Mouse (Mus musculus) small intestine, adult 2 months (tissue): ENCODE measurements around the gene Denr. TPM values are rescaled to one million over a fixed set of nuclear protein-coding genes. Genes with fewer than 3 reads are reported as not detected.

ENCODE experiments used
- H3K27ac ChIP-seq: fragments of 200-500 bp; 2 replicates; pipeline ENCODE4 v1.5.1; 2012; ENCODE audit warnings: low read depth, low read length, control low read depth, inconsistent platforms; ENCODE audit not compliant: insufficient read depth
- H3K27me3 ChIP-seq: fragments of 200-500 bp; 2 replicates; pipeline ENCODE4 v1.6.1; 2012; ENCODE audit warnings: mild to moderate bottlenecking, moderate library complexity, low read length, inconsistent platforms; ENCODE audit not compliant: control insufficient read depth, insufficient read depth
- H3K36me3 ChIP-seq: fragments of 200-500 bp; 2 replicates; pipeline ENCODE4 v1.6.1; 2012; ENCODE audit warnings: mild to moderate bottlenecking, low read length, control low read depth, inconsistent platforms; ENCODE audit not compliant: control insufficient read depth, insufficient read depth
- H3K4me1 ChIP-seq: fragments of 200-500 bp; 2 replicates; pipeline ENCODE4 v1.6.1; 2012; ENCODE audit warnings: low read length, inconsistent platforms, mixed read lengths; ENCODE audit not compliant: control insufficient read depth, insufficient read depth, insufficient read length
- H3K4me3 ChIP-seq: fragments of 200-500 bp; 2 replicates; pipeline ENCODE4 v1.5.1; 2012; ENCODE audit warnings: low read depth, mild to moderate bottlenecking, control low read depth, inconsistent platforms, low read length, moderate library complexity
- CTCF ChIP-seq: fragments of 200-500 bp; IDR thresholded peaks from 2 replicates; pipeline ENCODE4 v1.5.1; 2012; ENCODE audit warnings: low read depth, mild to moderate bottlenecking, control low read depth, inconsistent platforms, low read length, moderate library complexity, mixed read lengths; ENCODE audit not compliant: insufficient replicate concordance, insufficient read length; ENCODE audit errors: extremely low read depth
- POLR2A ChIP-seq: fragments of 200-500 bp; IDR thresholded peaks from 2 replicates; pipeline ENCODE4 v1.6.1; 2012; ENCODE audit warnings: low read depth, mild to moderate bottlenecking, control low read depth, inconsistent platforms, low read length, moderate library complexity
- whole genome bisulfite sequencing: fragments of 180-500 bp; shearing (Covaris S2); methylation state at CpG from one replicate; pipeline ENCODE4 v1.1.7; 2018; 5-methylcytosine and 5-hydroxymethylcytosine counted together
- polyA plus RNA-seq: library from polyadenylated mRNA; depleted of rRNA; stranded (reverse); fragments of >200 nt; gene quantifications from 2 replicates; pipeline ENCODE4 v1.2.3, GENCODE M21; 2012; rRNA removed

Gene Denr
- polyA plus RNA-seq = 1.4 and 2.4 TPM in 2 replicates

DNA sequence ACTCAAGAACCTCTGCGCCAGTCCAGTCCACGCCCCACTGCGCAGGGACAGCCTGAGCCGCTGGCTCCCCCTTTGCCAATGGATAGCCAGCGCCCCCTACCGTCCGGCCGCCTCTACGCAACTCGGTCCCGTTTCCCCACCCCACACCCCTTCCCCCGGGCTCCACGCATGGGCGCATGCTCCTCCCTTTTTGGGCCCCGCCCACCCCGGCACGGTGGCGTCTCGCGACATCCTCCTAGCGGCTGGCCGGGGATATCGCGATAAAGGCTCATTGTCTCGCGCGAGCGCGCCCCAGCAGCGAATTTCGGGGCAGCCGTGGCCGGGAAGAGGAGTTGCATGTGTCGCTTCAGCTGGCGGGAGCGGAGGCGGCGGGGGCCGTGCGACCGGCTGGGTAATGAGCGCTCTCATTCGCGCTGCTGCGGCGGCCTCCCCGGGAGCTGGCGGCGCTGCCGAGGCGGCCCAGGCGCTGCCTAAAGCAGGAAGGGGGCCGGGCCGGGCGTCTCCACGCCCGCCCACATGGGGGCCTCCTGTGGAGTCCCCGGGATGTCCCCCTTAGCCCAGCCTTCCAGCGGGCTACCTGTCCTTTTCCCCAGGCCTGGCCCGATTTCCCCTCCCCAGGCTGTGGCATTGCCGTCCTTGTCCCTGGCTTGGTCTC is at the start of gene Denr:
Gene Denr, plus strand, starts transcription at position 200 of the 655 bp plus-strand sequence.
- peak; percentile 94 for TF ChIP-seq CTCF
- TF ChIP-seq POLR2A = peak; percentile 83
- peaks cover 8% of the 10 kb centered on the region; the same call in 1 of the 2 replicates for H3K36me3 ChIP-seq
- H3K27me3 ChIP-seq = no peaks in the 10 kb centered on the region
- under 1% methylated on average over 61 of the region's 61 CpGs for WGBS
- H3K27ac ChIP-seq = peak within 1 kb of the TSS; percentile 48; the same call in 1 of the 2 replicates
- H3K4me1 ChIP-seq = peaks cover 10% of the 10 kb centered on the region; the same call in 1 of the 2 replicates
- peak within 1 kb of the TSS; percentile 96 for H3K4me3 ChIP-seq

DNA sequence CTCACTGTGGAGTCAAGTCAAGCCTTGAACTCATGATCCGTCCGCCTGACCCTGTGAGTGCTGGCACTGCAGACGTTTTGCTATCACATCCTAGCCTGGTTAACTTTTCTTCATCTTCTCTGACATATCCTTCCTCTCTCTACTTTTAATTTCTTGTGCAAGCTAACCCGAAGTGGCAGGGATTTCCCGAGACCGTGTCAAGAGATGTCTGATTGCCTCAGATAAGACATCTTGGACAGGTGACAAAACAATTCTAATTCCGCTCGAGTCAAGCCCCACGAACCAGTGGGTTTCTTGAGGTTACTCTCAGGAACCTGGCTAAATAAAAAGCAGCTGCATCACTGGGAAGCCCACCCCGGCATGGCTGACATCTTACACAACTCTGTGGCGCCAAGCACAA is 48.2 kb upstream of the Denr start:
- Histone ChIP-seq H3K36me3 (no peaks in the 10 kb centered on the region), H3K27me3 (no peaks in the 10 kb centered on the region), H3K27ac (no peak overlapping the region), H3K4me1 (peaks cover 3% of the 10 kb centered on the region; the same call in 1 of the 2 replicates), H3K4me3 (no peak overlapping the region)
- WGBS = 61% methylated on average over 11 of the region's 11 CpGs
- no peak for TF ChIP-seq CTCF
- no peak for TF ChIP-seq POLR2A

DNA sequence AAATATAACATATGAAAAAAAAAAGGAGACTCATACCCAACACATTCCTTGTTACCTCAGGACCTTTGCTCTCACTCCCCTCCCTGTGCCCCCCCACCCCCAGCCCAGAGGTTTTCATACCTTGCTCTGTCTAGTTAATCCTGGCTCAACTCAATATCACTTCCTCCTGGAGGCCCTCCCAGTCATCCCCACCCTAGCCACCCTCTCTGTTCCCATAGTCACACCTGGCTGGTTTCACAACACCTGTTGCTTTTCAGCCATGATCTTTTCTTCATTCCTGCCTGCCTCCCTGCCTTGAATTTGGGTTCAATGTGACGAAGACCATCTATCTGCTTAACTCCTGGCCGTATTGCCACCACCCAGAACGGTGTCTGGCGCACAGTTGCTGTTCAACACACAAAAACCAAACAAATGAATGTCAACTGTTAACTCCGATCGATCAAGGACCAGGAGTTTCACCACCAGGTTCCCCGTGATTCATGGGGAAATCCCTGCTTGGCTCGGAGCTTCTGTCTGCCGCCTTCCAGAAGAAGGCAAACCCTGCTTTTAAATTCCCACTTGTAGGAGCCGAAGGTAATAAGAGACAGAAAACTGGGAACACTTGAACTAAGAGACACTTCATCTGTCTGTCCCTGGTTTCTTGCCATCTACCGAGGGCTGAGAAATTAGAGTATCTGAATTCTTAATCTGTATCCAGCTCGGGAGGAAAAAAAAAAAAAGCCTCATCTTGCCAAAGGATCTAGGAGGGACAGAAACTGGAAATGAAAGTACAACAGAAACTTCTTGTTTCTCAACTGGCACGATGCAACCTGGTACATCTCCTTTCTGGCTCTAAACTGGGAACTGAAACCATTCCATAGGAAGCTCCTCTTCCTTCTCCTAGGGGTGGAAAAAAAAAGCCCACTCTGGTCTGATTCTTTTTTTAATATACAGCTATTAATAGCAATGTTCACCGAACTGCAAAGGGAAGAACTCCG is 44.3 kb upstream of the Denr start:
- peaks cover 3% of the 10 kb centered on the region; the same call in 1 of the 2 replicates for H3K4me1 ChIP-seq
- peak overlapping the region; percentile 35 for H3K4me3 ChIP-seq
- peak overlapping the region; percentile 82 for H3K27ac ChIP-seq
- TF ChIP-seq CTCF = no peak
- TF ChIP-seq POLR2A = no peak
- H3K36me3 ChIP-seq = no peaks in the 10 kb centered on the region
- WGBS = 17% methylated on average over 15 of the region's 15 CpGs
- no peaks in the 10 kb centered on the region for H3K27me3 ChIP-seq

DNA sequence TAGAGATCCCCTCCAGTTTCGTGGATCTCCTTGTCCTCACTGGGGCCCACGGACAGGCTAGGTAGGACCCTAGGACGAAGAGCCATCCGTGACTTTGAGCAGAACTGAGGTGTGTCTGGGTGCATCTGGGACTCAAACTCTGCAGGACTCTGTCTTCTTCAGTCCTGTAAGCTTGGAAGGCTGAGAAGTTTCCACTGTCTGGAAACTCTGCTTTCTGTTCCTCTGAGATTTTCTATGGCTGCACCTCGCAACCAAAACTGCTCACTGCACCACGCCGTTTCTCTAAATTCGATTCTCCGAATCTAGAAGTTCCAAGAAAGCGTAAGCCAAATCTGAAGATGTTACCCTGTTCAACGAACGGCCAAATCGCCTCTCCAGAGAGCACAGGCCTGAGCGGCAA is 43.0 kb upstream of the Denr start:
- WGBS = 92% methylated on average over 14 of the region's 14 CpGs
- no peaks in the 10 kb centered on the region for H3K27me3 ChIP-seq
- no peak overlapping the region for H3K4me3 ChIP-seq
- H3K27ac ChIP-seq = no peak overlapping the region
- peaks cover 3% of the 10 kb centered on the region; the same call in 1 of the 2 replicates for H3K4me1 ChIP-seq
- no peaks in the 10 kb centered on the region for H3K36me3 ChIP-seq
- no peak for TF ChIP-seq POLR2A
- TF ChIP-seq CTCF = no peak

DNA sequence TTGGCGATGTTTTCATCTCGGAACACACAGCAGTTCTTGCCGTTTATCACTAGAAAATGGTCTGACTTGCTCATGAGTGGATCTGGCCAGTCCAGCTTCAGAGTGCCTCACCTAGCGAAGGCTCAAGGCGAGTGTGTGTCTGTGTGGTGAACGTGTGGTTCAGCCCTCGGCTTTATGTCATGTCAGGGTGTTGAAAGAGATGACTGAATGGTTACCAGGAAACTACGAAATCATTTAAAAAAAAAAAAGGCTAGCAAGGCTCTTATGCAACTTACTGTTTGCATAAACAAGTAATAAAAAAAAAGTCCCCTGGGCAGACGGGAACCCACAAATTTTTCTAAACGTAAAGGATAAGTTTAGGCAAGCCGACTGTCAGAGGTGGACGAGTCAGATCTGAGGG is 41.6 kb upstream of the Denr start, which contains the start of gene Hcar2:
Gene Hcar2, minus strand, starts transcription at position 135 of the 400 bp plus-strand sequence.
- no peak for TF ChIP-seq CTCF
- TF ChIP-seq POLR2A = no peak
- Histone ChIP-seq H3K4me1 (peaks cover 3% of the 10 kb centered on the region; the same call in 1 of the 2 replicates), H3K27ac (no peak within 1 kb of the TSS), H3K36me3 (no peaks in the 10 kb centered on the region), H3K4me3 (no peak within 1 kb of the TSS), H3K27me3 (no peaks in the 10 kb centered on the region)
- 62% methylated on average over 12 of the region's 12 CpGs for WGBS

DNA sequence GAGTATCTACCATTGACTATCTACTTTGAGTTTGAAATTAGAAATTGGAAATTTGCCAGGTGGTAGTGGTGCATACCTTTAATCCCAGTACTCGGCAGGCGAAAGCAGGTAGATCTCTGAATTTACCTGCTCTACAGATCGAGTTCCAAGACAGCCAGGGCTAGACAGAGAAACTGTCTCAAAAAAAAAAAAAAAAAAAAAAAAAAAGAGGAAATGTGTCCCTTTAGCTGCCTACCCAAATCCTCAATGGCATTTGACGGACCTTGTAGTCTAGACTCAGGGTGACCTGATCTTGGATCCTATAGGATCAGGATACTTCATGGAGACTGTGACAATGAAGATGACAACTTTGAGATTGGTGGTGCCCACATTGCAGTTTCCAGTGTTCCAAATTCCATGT is 40.5 kb upstream of the Denr start:
- no peak overlapping the region for H3K27ac ChIP-seq
- H3K4me3 ChIP-seq = no peak overlapping the region
- H3K36me3 ChIP-seq = no peaks in the 10 kb centered on the region
- WGBS = 80% methylated on average over 4 of the region's 4 CpGs
- H3K27me3 ChIP-seq = no peaks in the 10 kb centered on the region
- TF ChIP-seq CTCF (no peak), POLR2A (no peak)
- peaks cover 3% of the 10 kb centered on the region; the same call in 1 of the 2 replicates for H3K4me1 ChIP-seq
